Comparison of ENCODE assay signal across 26 mouse cellular contexts in genomic region chr16:94055576-94055975, GRCm38 (mm10). TPM values are rescaled to one million over a fixed set of nuclear protein-coding genes. Genes with fewer than 3 reads are reported as not detected.
DNase-seq lines count a peak whose midpoint lies in the region; ATAC-seq and TF ChIP-seq lines count a peak whose summit lies in the region.
"Had no signal": no experiment of that assay in that cellular context is flagged by ENCODE, and none has a peak within 500 bp of the region (broad histone marks: within the 10 kb centered on the region; RNA-seq: fewer than 3 reads in every experiment).

No protein-coding gene starts in this region.

- WGBS in hindbrain, embryonic 11.5 days, result 63% methylated on average over 8 of the region's 8 CpGs
- WGBS in hindbrain, embryonic 13.5 days, result 31% methylated on average over 8 of the region's 8 CpGs
- 31% methylated on average over 8 of the region's 8 CpGs for WGBS in midbrain, postnatal 0 days
- WGBS in midbrain, embryonic 11.5 days, result 65% methylated on average over 8 of the region's 8 CpGs

- no peak overlapping the region for H3K4me3 ChIP-seq in hindbrain, embryonic 11.5 days (ENCODE audit: low read depth, low read length)
- H3K4me3 ChIP-seq in hindbrain, embryonic 13.5 days, result no peak overlapping the region
- no peak overlapping the region for H3K4me3 ChIP-seq in layer of hippocampus, adult 2 months
- H3K4me3 ChIP-seq in midbrain, postnatal 0 days (ENCODE audit: low read depth, low read length), result no peak overlapping the region
- no peak overlapping the region for H3K4me3 ChIP-seq in midbrain, embryonic 11.5 days (ENCODE audit: low read depth, low read length)
- H3K4me3 ChIP-seq: forebrain, embryonic 15.5 days; heart, embryonic 13.5 days; hindbrain, embryonic 15.5 days had no signal

- no peaks in the 10 kb centered on the region for H3K36me3 ChIP-seq in hindbrain, embryonic 11.5 days (ENCODE audit: control insufficient read depth, insufficient read depth, low read length)
- no peaks in the 10 kb centered on the region for H3K36me3 ChIP-seq in hindbrain, embryonic 13.5 days
- no peaks in the 10 kb centered on the region for H3K36me3 ChIP-seq in midbrain, postnatal 0 days (ENCODE audit: insufficient read depth, low read length)
- H3K36me3 ChIP-seq in midbrain, embryonic 11.5 days (ENCODE audit: control insufficient read depth, insufficient read depth, low read length), result no peaks in the 10 kb centered on the region
- H3K36me3 ChIP-seq: forebrain, embryonic 15.5 days; heart, embryonic 13.5 days; hindbrain, embryonic 15.5 days had no signal

- ATAC-seq in hindbrain, embryonic 11.5 days (ENCODE audit: low FRiP score), result no peak
- no peak for ATAC-seq in hindbrain, embryonic 13.5 days (ENCODE audit: low FRiP score)
- ATAC-seq in midbrain, postnatal 0 days (ENCODE audit: low FRiP score), result no peak
- ATAC-seq in midbrain, embryonic 11.5 days (ENCODE audit: low FRiP score), result no peak
- ATAC-seq: activated CD4-positive, CD25-positive, alpha-beta regulatory T cell, adult 4 months; forebrain, embryonic 15.5 days; Patski had no signal

- no peak overlapping the region for H3K27ac ChIP-seq in hindbrain, embryonic 11.5 days (ENCODE audit: low read depth, low read length)
- no peak overlapping the region for H3K27ac ChIP-seq in hindbrain, embryonic 13.5 days
- no peak overlapping the region for H3K27ac ChIP-seq in layer of hippocampus, adult 2 months
- H3K27ac ChIP-seq in midbrain, postnatal 0 days (ENCODE audit: low read depth, low read length), result no peak overlapping the region
- H3K27ac ChIP-seq in midbrain, embryonic 11.5 days (ENCODE audit: low read depth, low read length), result no peak overlapping the region
- H3K27ac ChIP-seq: forebrain, embryonic 15.5 days; heart, embryonic 13.5 days; hindbrain, embryonic 15.5 days had no signal

- peak; percentile 23 for TF ChIP-seq CTCF in layer of hippocampus, adult 2 months (conservative IDR thresholded peaks at IDR 0.05)
- TF ChIP-seq CTCF in midbrain, postnatal 0 days (IDR thresholded peaks at IDR 0.05), result peak; percentile 2; the same call in 1 of the 2 replicates

- H3K27me3 ChIP-seq in hindbrain, embryonic 11.5 days (ENCODE audit: control insufficient read depth, insufficient read depth, low read length), result no peaks in the 10 kb centered on the region
- peaks cover 33% of the 10 kb centered on the region; the same call in 1 of the 2 replicates for H3K27me3 ChIP-seq in hindbrain, embryonic 13.5 days
- no peaks in the 10 kb centered on the region for H3K27me3 ChIP-seq in midbrain, postnatal 0 days (ENCODE audit: insufficient read depth, low read length)
- H3K27me3 ChIP-seq in midbrain, embryonic 11.5 days (ENCODE audit: control insufficient read depth, insufficient read depth, low read length), result no peaks in the 10 kb centered on the region
- H3K27me3 ChIP-seq: forebrain, embryonic 15.5 days; heart, embryonic 13.5 days; hindbrain, embryonic 15.5 days; Patski had no signal

- H3K9me3 ChIP-seq in hindbrain, embryonic 11.5 days (ENCODE audit: control insufficient read depth, low read length), result no peaks in the 10 kb centered on the region
- H3K9me3 ChIP-seq in hindbrain, embryonic 13.5 days, result no peaks in the 10 kb centered on the region
- no peaks in the 10 kb centered on the region for H3K9me3 ChIP-seq in midbrain, postnatal 0 days (ENCODE audit: low read length)
- H3K9me3 ChIP-seq in midbrain, embryonic 11.5 days (ENCODE audit: control insufficient read depth, low read length), result no peaks in the 10 kb centered on the region
- H3K9me3 ChIP-seq: forebrain, embryonic 15.5 days; heart, embryonic 13.5 days; hindbrain, embryonic 15.5 days had no signal

- H3K9ac ChIP-seq in hindbrain, embryonic 11.5 days (ENCODE audit: low read depth, low read length), result no peak overlapping the region
- no peak overlapping the region for H3K9ac ChIP-seq in hindbrain, embryonic 13.5 days
- no peak overlapping the region for H3K9ac ChIP-seq in midbrain, postnatal 0 days (replicated peaks; ENCODE audit: low read length, poor library complexity, severe bottlenecking)
- no peak overlapping the region for H3K9ac ChIP-seq in midbrain, embryonic 11.5 days (ENCODE audit: low read length)
- H3K9ac ChIP-seq: forebrain, embryonic 15.5 days; heart, embryonic 13.5 days; hindbrain, embryonic 15.5 days had no signal

- peak; percentile 13 for DNase-seq in hindbrain, embryonic 11.5 days (ENCODE audit: low spot score)
- no peak for DNase-seq in layer of hippocampus, adult 2 months (ENCODE audit: low spot score in 2 of 2)
- DNase-seq in layer of hippocampus, postnatal 10 days (ENCODE audit: low spot score in 2 of 2), result no peak
- DNase-seq in midbrain, postnatal 0 days (ENCODE audit: low spot score), result peak; percentile 12
- DNase-seq in midbrain, embryonic 11.5 days (ENCODE audit: low spot score, missing footprints), result no peak
- DNase-seq in embryo, embryonic 9.5 days (ENCODE audit: extremely low spot score), result no peak
- DNase-seq: adrenal gland, adult 2 months; adrenal gland, postnatal 25 days; cerebellum, adult 18-20 months; cerebellum, adult 9-11 months; cerebellum, postnatal 36 days; gastrocnemius, postnatal 36 days; heart, adult 11 months; heart, postnatal 36 days had no signal

- no peak overlapping the region for H3K4me2 ChIP-seq in hindbrain, embryonic 11.5 days (replicated peaks; ENCODE audit: low read depth, low read length)
- H3K4me2 ChIP-seq in hindbrain, embryonic 13.5 days, result no peak overlapping the region
- H3K4me2 ChIP-seq in midbrain, postnatal 0 days (ENCODE audit: low read depth, low read length, poor library complexity, severe bottlenecking), result no peak overlapping the region
- no peak overlapping the region for H3K4me2 ChIP-seq in midbrain, embryonic 11.5 days
- H3K4me2 ChIP-seq: forebrain, embryonic 15.5 days; heart, embryonic 13.5 days; hindbrain, embryonic 15.5 days had no signal

- H3K4me1 ChIP-seq in hindbrain, embryonic 11.5 days (replicated peaks; ENCODE audit: control insufficient read depth, insufficient read depth, low read length), result no peaks in the 10 kb centered on the region
- H3K4me1 ChIP-seq in hindbrain, embryonic 13.5 days (replicated peaks), result peaks cover 12% of the 10 kb centered on the region
- H3K4me1 ChIP-seq in midbrain, postnatal 0 days (ENCODE audit: insufficient read depth, low read length), result no peaks in the 10 kb centered on the region
- no peaks in the 10 kb centered on the region for H3K4me1 ChIP-seq in midbrain, embryonic 11.5 days (ENCODE audit: control insufficient read depth, insufficient read depth, low read length)
- H3K4me1 ChIP-seq: forebrain, embryonic 15.5 days had no signal

RNA-seq across cellular contexts. Expression of gene Sim2, which starts 29.2 kb away (rescaled TPM):
- 0.35 and 0.39 TPM in 2 replicates for polyA plus RNA-seq in hindbrain, embryonic 11.5 days (2014; fragmentation: Nextera tagmentation; extraction: Ambion mirVana)
- 0.08 TPM in 1 of 2 replicates, not detected in the other for polyA plus RNA-seq in hindbrain, embryonic 13.5 days (2015; fragmentation: Nextera tagmentation; extraction: Ambion mirVana)
- total RNA-seq in layer of hippocampus, adult 2 months (2021), result under 1 TPM; 0.28 to 0.64 TPM
- under 1 TPM; 0.09 to 0.65 TPM for total RNA-seq in layer of hippocampus, postnatal 10 days (2021)
- total RNA-seq in midbrain, postnatal 0 days (2014; rRNA removed), result not detected in 2 replicates
- 0.05 and 0.10 TPM in 2 replicates for polyA plus RNA-seq in midbrain, postnatal 0 days (2015; fragmentation: Nextera tagmentation; extraction: Ambion mirVana)
- polyA plus RNA-seq in midbrain, embryonic 11.5 days (2014; fragmentation: Nextera tagmentation; extraction: Ambion mirVana), result 1.8 and 2.3 TPM in 2 replicates
- total RNA-seq: adrenal gland, adult 2 months; adrenal gland, postnatal 25 days; heart, postnatal 36 days; MEL had no signal
- polyA plus RNA-seq: activated CD4-positive, CD25-positive, alpha-beta regulatory T cell, adult 4 months; adrenal gland, adult 2 months; heart, postnatal 0 days had no signal

RNA-seq across cellular contexts. Expression of gene Cldn14, which starts 46.9 kb away (rescaled TPM):
- not detected in 2 replicates for polyA plus RNA-seq in hindbrain, embryonic 11.5 days (2014; fragmentation: Nextera tagmentation; extraction: Ambion mirVana)
- polyA plus RNA-seq in hindbrain, embryonic 13.5 days (2015; fragmentation: Nextera tagmentation; extraction: Ambion mirVana), result not detected in 2 replicates
- under 1 TPM; 0.92 to 0.98 TPM for total RNA-seq in layer of hippocampus, adult 2 months (2021)
- total RNA-seq in layer of hippocampus, postnatal 10 days (2021), result under 1 TPM; 0.49 to 0.89 TPM
- total RNA-seq in midbrain, postnatal 0 days (2014; rRNA removed), result 0.76 TPM in 1 of 2 replicates, not detected in the other
- polyA plus RNA-seq in midbrain, postnatal 0 days (2015; fragmentation: Nextera tagmentation; extraction: Ambion mirVana), result 0.12 TPM in 1 of 2 replicates, not detected in the other
- not detected in 2 replicates for polyA plus RNA-seq in midbrain, embryonic 11.5 days (2014; fragmentation: Nextera tagmentation; extraction: Ambion mirVana)
- total RNA-seq: adrenal gland, adult 2 months; adrenal gland, postnatal 25 days; gastrocnemius, adult 8-10 months; heart, postnatal 36 days; MEL had no signal
- polyA plus RNA-seq: activated CD4-positive, CD25-positive, alpha-beta regulatory T cell, adult 4 months; C2C12; embryonic facial prominence, embryonic 11.5 days; forebrain, embryonic 11.5 days; forebrain, embryonic 15.5 days; heart, embryonic 13.5 days; heart, postnatal 0 days; hindbrain, embryonic 15.5 days; Patski had no signal

Comparison
In these comparisons a context has a peak if more than half of its experiments do, and no peak if none do; other contexts are left out.
1. DNase-seq: peak in hindbrain, embryonic 11.5 days (single experiment) and midbrain, postnatal 0 days (single experiment); none in layer of hippocampus, adult 2 months (0 of 2), layer of hippocampus, postnatal 10 days (0 of 2), midbrain, embryonic 11.5 days (single experiment) and embryo, embryonic 9.5 days (single experiment).